Mouse (Mus musculus) bone marrow, adult 2 months (tissue): ENCODE results near the gene Elobl.

Source experiments
- CTCF ChIP-seq: fragments of 200-500 bp; IDR thresholded peaks from 2 replicates; pipeline ENCODE4 v1.5.1; 2011; ENCODE audit warnings: low read length, control low read depth; ENCODE audit not compliant: control insufficient read depth, insufficient read depth
- POLR2A ChIP-seq: fragments of 200-500 bp; IDR thresholded peaks from 2 replicates; pipeline ENCODE4 v1.6.1; 2011; ENCODE audit warnings: low read depth, mild to moderate bottlenecking, control low read depth, low read length, borderline replicate concordance; ENCODE audit not compliant: control insufficient read depth

- TF ChIP-seq CTCF (no peak), POLR2A (no peak)
Measured at GRCm38 (mm10) chr11:89012241-89012640, 45.5 kb upstream of the Elobl start.
